Comparison of ENCODE assay signal across 8 mouse cellular contexts in the genomic region with DNA sequence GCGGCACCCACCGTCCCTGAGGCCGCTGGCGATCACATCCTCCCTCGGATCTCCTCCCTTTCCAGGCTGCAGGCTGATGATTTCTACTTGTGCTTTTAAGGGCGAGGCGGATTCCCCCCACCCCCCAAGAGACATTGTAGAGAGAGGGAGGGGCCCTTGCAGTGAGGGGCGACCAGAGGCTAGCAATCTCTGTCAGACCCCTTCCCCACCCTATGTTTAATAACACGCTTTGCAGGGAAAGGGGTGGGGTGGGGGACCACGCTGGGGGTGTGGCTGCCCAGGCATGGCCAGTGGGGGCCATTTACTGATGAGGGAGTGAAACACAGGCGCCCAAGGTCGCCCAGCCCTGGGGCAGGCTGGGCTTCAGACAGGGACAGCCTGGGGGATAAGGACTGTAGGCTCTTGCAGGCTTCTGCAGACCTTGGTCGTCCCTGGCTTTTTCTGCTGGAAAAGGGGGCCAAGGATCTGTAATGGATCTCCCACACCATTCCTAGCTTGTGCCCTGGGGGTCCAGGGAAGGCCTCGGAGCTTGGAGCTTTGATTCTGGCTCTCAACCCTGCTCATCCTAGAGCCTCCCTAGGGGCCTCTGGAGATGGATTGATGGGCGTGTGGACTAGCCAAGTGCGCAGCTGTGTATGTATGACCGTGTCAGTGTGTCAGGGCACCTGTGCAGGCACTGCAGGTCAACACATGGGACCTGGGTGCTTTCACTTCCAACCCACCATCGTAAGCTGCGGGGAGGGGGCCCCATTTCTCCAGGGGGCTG. TPM values are rescaled to one million over a fixed set of nuclear protein-coding genes. Genes with fewer than 3 reads are reported as not detected.
DNase-seq lines count a peak whose midpoint lies in the region; ATAC-seq lines count a peak whose summit lies in the region.

No protein-coding gene starts in this region.

- H3K4me3 ChIP-seq in heart, embryonic 16.5 days (ENCODE audit: low read length) = peak overlapping the region; percentile 76
- peak overlapping the region; percentile 92 for H3K4me3 ChIP-seq in forebrain, embryonic 13.5 days
- peak overlapping the region; percentile 57 for H3K4me3 ChIP-seq in liver, embryonic 16.5 days (ENCODE audit: low read depth, low read length)

- peaks cover 40% of the 10 kb centered on the region for H3K27me3 ChIP-seq in heart, embryonic 16.5 days (ENCODE audit: control insufficient read depth, insufficient read depth, low read length)
- H3K27me3 ChIP-seq in forebrain, embryonic 13.5 days = no peaks in the 10 kb centered on the region
- peaks cover 47% of the 10 kb centered on the region for H3K27me3 ChIP-seq in liver, embryonic 16.5 days (ENCODE audit: control insufficient read depth, insufficient read depth, low read depth, low read length)

- WGBS in heart, embryonic 16.5 days = 25% methylated on average over 19 of the region's 19 CpGs
- WGBS in forebrain, embryonic 13.5 days = 20% methylated on average over 19 of the region's 19 CpGs
- 24% methylated on average over 19 of the region's 19 CpGs for WGBS in liver, embryonic 16.5 days (ENCODE audit: insufficient replicate concordance)

- peak overlapping the region; percentile 100 for H3K4me2 ChIP-seq in heart, embryonic 16.5 days (ENCODE audit: low read depth, low read length)
- peak overlapping the region; percentile 85 for H3K4me2 ChIP-seq in forebrain, embryonic 13.5 days
- peak overlapping the region; percentile 74 for H3K4me2 ChIP-seq in liver, embryonic 16.5 days (ENCODE audit: low read depth, low read length)

- no peak for DNase-seq in heart, adult 8-10 months (ENCODE audit: low spot score)
- DNase-seq in MN1 (ENCODE audit: low spot score) = peak; percentile 56
- no peak for DNase-seq in adipocyte (ENCODE audit: low spot score)
- DNase-seq in gastrocnemius, adult 8-10 months (ENCODE audit: low spot score in 2 of 2) = no peak
- DNase-seq in lung, postnatal 14 days = no peak

- H3K9ac ChIP-seq in heart, embryonic 16.5 days (ENCODE audit: low read length) = peak overlapping the region; percentile 77
- H3K9ac ChIP-seq in forebrain, embryonic 13.5 days = peak overlapping the region; percentile 93
- no peak overlapping the region for H3K9ac ChIP-seq in liver, embryonic 16.5 days (ENCODE audit: low read depth, low read length)

- H3K36me3 ChIP-seq in heart, embryonic 16.5 days (ENCODE audit: control insufficient read depth, insufficient read depth) = no peaks in the 10 kb centered on the region
- H3K36me3 ChIP-seq in forebrain, embryonic 13.5 days (ENCODE audit: poor library complexity, severe bottlenecking) = no peaks in the 10 kb centered on the region
- H3K36me3 ChIP-seq in liver, embryonic 16.5 days (ENCODE audit: control insufficient read depth, insufficient read depth) = no peaks in the 10 kb centered on the region

- peaks cover 8% of the 10 kb centered on the region for H3K4me1 ChIP-seq in heart, embryonic 16.5 days (ENCODE audit: control insufficient read depth, insufficient read depth, low read length)
- peaks cover 36% of the 10 kb centered on the region for H3K4me1 ChIP-seq in forebrain, embryonic 13.5 days
- peaks cover 5% of the 10 kb centered on the region for H3K4me1 ChIP-seq in liver, embryonic 16.5 days (ENCODE audit: control insufficient read depth, low read depth, low read length)

- H3K9me3 ChIP-seq in heart, embryonic 16.5 days (replicated peaks; ENCODE audit: control insufficient read depth, low read length) = no peaks in the 10 kb centered on the region
- no peaks in the 10 kb centered on the region for H3K9me3 ChIP-seq in forebrain, embryonic 13.5 days (replicated peaks)
- H3K9me3 ChIP-seq in liver, embryonic 16.5 days (replicated peaks; ENCODE audit: control insufficient read depth, low read length) = no peaks in the 10 kb centered on the region

- no peak for ATAC-seq in heart, embryonic 16.5 days (replicated peaks; ENCODE audit: extremely low read depth, insufficient read depth, low FRiP score)
- peak; percentile 25 for ATAC-seq in forebrain, embryonic 13.5 days
- no peak for ATAC-seq in liver, embryonic 16.5 days (ENCODE audit: low read depth)

- H3K27ac ChIP-seq in heart, embryonic 16.5 days (ENCODE audit: low read length) = no peak overlapping the region
- H3K27ac ChIP-seq in forebrain, embryonic 13.5 days = peak overlapping the region; percentile 91
- H3K27ac ChIP-seq in liver, embryonic 16.5 days (ENCODE audit: low read length) = no peak overlapping the region

RNA-seq across cellular contexts. Expression of a gene that starts 1.0 kb away (rescaled TPM):
- polyA plus RNA-seq in heart, embryonic 16.5 days (2015; fragmentation: Nextera tagmentation; extraction: Ambion mirVana) = 0.24 and 0.52 TPM in 2 replicates
- total RNA-seq in heart, adult 8-10 months (2022) = under 1 TPM; 0.16 to 0.23 (median 0.19) TPM
- 15.0 and 16.7 TPM in 2 replicates for polyA plus RNA-seq in forebrain, embryonic 13.5 days (2015; fragmentation: Nextera tagmentation; extraction: Ambion mirVana)
- 0.08 and 0.13 TPM in 2 replicates for polyA plus RNA-seq in liver, embryonic 16.5 days (2015; fragmentation: Nextera tagmentation; extraction: Ambion mirVana)
- under 1 TPM in 2 of 4 experiments, not detected in 2; 0.05 to 0.21 TPM for total RNA-seq in gastrocnemius, adult 8-10 months (2022)

RNA-seq across cellular contexts. Expression of a gene that starts 10.6 kb away (rescaled TPM):
- 18.7 and 19.5 TPM in 2 replicates for polyA plus RNA-seq in heart, embryonic 16.5 days (2015; fragmentation: Nextera tagmentation; extraction: Ambion mirVana)
- 10 to 100 TPM; 10.5 to 11.8 (median 11.0) TPM for total RNA-seq in heart, adult 8-10 months (2022)
- polyA plus RNA-seq in forebrain, embryonic 13.5 days (2015; fragmentation: Nextera tagmentation; extraction: Ambion mirVana) = 33.9 and 39.1 TPM in 2 replicates
- polyA plus RNA-seq in liver, embryonic 16.5 days (2015; fragmentation: Nextera tagmentation; extraction: Ambion mirVana) = 11.8 and 11.9 TPM in 2 replicates
- total RNA-seq in gastrocnemius, adult 8-10 months (2022) = 10 to 100 TPM in 2 of 4 experiments, 1 to 10 TPM in 2; 8.2 to 11.3 (median 9.6) TPM

RNA-seq across cellular contexts. Expression of a gene that starts 15.8 kb away (rescaled TPM):
- 0.21 and 0.25 TPM in 2 replicates for polyA plus RNA-seq in heart, embryonic 16.5 days (2015; fragmentation: Nextera tagmentation; extraction: Ambion mirVana)
- total RNA-seq in heart, adult 8-10 months (2022) = under 1 TPM in 2 of 4 experiments, not detected in 2; 0.28 to 0.31 TPM
- 0.26 TPM in 1 of 2 replicates, not detected in the other for polyA plus RNA-seq in forebrain, embryonic 13.5 days (2015; fragmentation: Nextera tagmentation; extraction: Ambion mirVana)
- polyA plus RNA-seq in liver, embryonic 16.5 days (2015; fragmentation: Nextera tagmentation; extraction: Ambion mirVana) = not detected in 2 replicates
- total RNA-seq in gastrocnemius, adult 8-10 months (2022) = not detected

RNA-seq across cellular contexts. Expression of a gene that starts 19.3 kb away (rescaled TPM):
- 71.1 and 76.0 TPM in 2 replicates for polyA plus RNA-seq in heart, embryonic 16.5 days (2015; fragmentation: Nextera tagmentation; extraction: Ambion mirVana)
- 10 to 100 TPM; 39.9 to 44.4 (median 41.4) TPM for total RNA-seq in heart, adult 8-10 months (2022)
- polyA plus RNA-seq in forebrain, embryonic 13.5 days (2015; fragmentation: Nextera tagmentation; extraction: Ambion mirVana) = 52.3 and 56.7 TPM in 2 replicates
- polyA plus RNA-seq in liver, embryonic 16.5 days (2015; fragmentation: Nextera tagmentation; extraction: Ambion mirVana) = 48.2 and 49.0 TPM in 2 replicates
- 10 to 100 TPM; 55.1 to 60.3 (median 60.2) TPM for total RNA-seq in gastrocnemius, adult 8-10 months (2022)

RNA-seq across cellular contexts. Expression of a gene that starts 19.3 kb away (rescaled TPM):
- polyA plus RNA-seq in heart, embryonic 16.5 days (2015; fragmentation: Nextera tagmentation; extraction: Ambion mirVana) = 27.7 and 28.8 TPM in 2 replicates
- total RNA-seq in heart, adult 8-10 months (2022) = 10 to 100 TPM; 11.2 to 14.7 (median 11.9) TPM
- polyA plus RNA-seq in forebrain, embryonic 13.5 days (2015; fragmentation: Nextera tagmentation; extraction: Ambion mirVana) = 38.8 and 39.8 TPM in 2 replicates
- 11.4 and 12.3 TPM in 2 replicates for polyA plus RNA-seq in liver, embryonic 16.5 days (2015; fragmentation: Nextera tagmentation; extraction: Ambion mirVana)
- total RNA-seq in gastrocnemius, adult 8-10 months (2022) = 10 to 100 TPM; 13.6 to 14.6 (median 14.2) TPM

Comparison
In these comparisons a context has a peak if more than half of its experiments do, and no peak if none do; other contexts are left out.
1. RNA of a gene that starts 1.0 kb away (polyA plus RNA-seq): 15.0 to 16.7 TPM in forebrain, embryonic 13.5 days; 0.24 to 0.52 TPM in heart, embryonic 16.5 days and 0.08 to 0.13 TPM in liver, embryonic 16.5 days; every median in the first group is over 10 times any median in the second.
2. Peak in every context shown above with its lines, with median percentiles within 50 percentile points of each other: H3K4me2 ChIP-seq and H3K4me3 ChIP-seq.